Mouse (Mus musculus): ENCODE results near the gene Arhgef3. TPM values are rescaled to one million over a fixed set of nuclear protein-coding genes. Genes with fewer than 3 reads are reported as not detected.

Gene Arhgef3
- polyA plus RNA-seq, 1 experiment from 2014 or later: 8.6 TPM

GRCm38 (mm10) chr14:27151432-27151831 is 36.7 kb downstream of the Arhgef3 start:
- no peaks in the 10 kb centered on the region for H3K36me3 ChIP-seq
- WGBS: 11% methylated on average over 8 of the region's 8 CpGs
- peaks cover 54% of the 10 kb centered on the region for H3K4me1 ChIP-seq
- peak overlapping the region; percentile 85 for H3K27ac ChIP-seq
- H3K27me3 ChIP-seq (ENCODE audit: insufficient read depth, poor library complexity, severe bottlenecking): 0 out of 2 replicates have a peak, but pooled peaks cover under 1% of the 10 kb centered on the region
- H3K4me3 ChIP-seq: 0 out of 2 replicates have a peak overlapping the region, but pooled peaks have one; percentile 15
- peak; percentile 89 for DNase-seq (ENCODE audit: low spot score)
- no peaks in the 10 kb centered on the region for H3K9me3 ChIP-seq

DNA sequence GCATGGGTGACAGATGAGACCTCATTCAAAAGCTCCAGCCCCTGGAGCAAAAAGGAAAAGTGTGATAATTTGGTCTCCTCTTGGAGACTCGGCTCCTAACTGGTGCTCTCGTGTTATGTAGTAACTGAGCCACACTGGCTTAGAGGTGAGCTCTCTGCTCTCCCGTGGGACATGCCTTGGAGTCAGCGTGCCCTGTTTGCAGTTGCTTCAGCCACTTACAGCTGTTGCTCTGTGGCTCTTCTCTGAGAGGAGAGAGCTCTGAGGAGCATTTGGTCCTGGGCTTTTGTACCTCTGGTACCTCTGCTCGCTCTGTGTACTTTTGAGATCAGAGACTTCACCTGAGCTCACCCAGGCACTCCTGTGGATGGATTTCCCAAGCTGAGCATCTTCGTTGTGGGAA is 40.4 kb downstream of the Arhgef3 start:
- peaks cover 54% of the 10 kb centered on the region for H3K4me1 ChIP-seq
- no peaks in the 10 kb centered on the region for H3K9me3 ChIP-seq
- 67% methylated on average over 6 of the region's 6 CpGs for WGBS
- DNase-seq (ENCODE audit: low spot score): no peak
- 0 out of 2 replicates have a peak, but pooled peaks cover 4% of the 10 kb centered on the region for H3K27me3 ChIP-seq (ENCODE audit: insufficient read depth, poor library complexity, severe bottlenecking)
- no peaks in the 10 kb centered on the region for H3K36me3 ChIP-seq
- H3K4me3 ChIP-seq: no peak overlapping the region
- no peak overlapping the region for H3K27ac ChIP-seq

DNA sequence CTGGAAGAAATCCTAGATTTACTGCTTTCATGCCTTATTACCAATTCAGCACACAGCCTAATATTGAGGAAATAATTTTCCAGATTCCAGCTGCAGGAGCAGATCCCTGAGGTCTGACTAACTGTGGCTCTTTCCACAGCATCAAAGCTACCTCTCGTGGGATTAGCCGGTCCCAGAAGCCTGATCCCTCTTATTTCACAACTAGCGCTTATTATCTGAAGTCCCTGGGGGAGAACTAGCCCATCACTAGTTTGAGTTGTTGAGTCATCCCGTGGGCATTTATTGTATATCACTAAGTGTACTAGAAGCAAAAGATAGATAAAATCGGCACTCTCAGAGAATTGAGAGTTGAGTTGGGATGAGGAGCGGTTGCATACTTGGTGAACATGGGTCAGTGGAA is 41.3 kb downstream of the Arhgef3 start:
- WGBS: 72% methylated on average over 6 of the region's 6 CpGs
- Histone ChIP-seq H3K9me3 (no peaks in the 10 kb centered on the region), H3K4me3 (no peak overlapping the region), H3K36me3 (no peaks in the 10 kb centered on the region), H3K27me3 (ENCODE audit: insufficient read depth, poor library complexity, severe bottlenecking) (peaks cover 13% of the 10 kb centered on the region), H3K4me1 (peaks cover 44% of the 10 kb centered on the region), H3K27ac (no peak overlapping the region)
- no peak for DNase-seq (ENCODE audit: low spot score)

- Histone ChIP-seq H3K4me3 (no peak overlapping the region), H3K27me3 (ENCODE audit: insufficient read depth, poor library complexity, severe bottlenecking) (peaks cover 21% of the 10 kb centered on the region), H3K9me3 (no peaks in the 10 kb centered on the region), H3K27ac (no peak overlapping the region), H3K4me1 (peaks cover 26% of the 10 kb centered on the region), H3K36me3 (no peaks in the 10 kb centered on the region)
- DNase-seq (ENCODE audit: low spot score): no peak
- 67% methylated on average over 3 of the region's 3 CpGs for WGBS
Measured at GRCm38 (mm10) chr14:27158133-27158532, 43.4 kb downstream of the Arhgef3 start.

DNA sequence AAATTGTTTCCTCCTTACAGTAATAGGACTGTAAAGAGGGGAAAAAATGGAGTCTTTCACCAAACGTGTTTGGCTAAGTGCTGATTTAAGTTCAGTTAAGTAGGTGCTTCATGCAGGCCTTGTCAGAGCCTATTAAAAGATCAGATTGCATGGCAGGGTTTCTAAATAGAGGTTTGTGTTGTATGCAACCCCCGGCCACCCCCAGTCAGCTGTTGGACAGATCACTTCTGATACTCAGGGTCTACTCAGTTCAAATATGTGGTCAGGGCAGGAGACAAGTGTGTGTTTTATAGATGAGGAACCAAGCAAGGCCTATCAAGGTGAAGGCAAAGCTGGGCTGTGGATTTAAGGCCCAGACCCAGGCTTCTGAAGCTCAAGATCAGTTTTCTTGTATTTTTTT is 44.1 kb downstream of the Arhgef3 start:
- WGBS: 33% methylated on average over 2 of the region's 2 CpGs
- H3K4me3 ChIP-seq: no peak overlapping the region
- peaks cover 26% of the 10 kb centered on the region for H3K4me1 ChIP-seq
- no peak overlapping the region for H3K27ac ChIP-seq
- H3K27me3 ChIP-seq (ENCODE audit: insufficient read depth, poor library complexity, severe bottlenecking): peaks cover 21% of the 10 kb centered on the region
- H3K9me3 ChIP-seq: no peaks in the 10 kb centered on the region
- DNase-seq (ENCODE audit: low spot score): no peak
- H3K36me3 ChIP-seq: no peaks in the 10 kb centered on the region

- DNase-seq (ENCODE audit: low spot score): no peak
- Histone ChIP-seq H3K27me3 (ENCODE audit: insufficient read depth, poor library complexity, severe bottlenecking) (peaks cover 27% of the 10 kb centered on the region), H3K9me3 (no peaks in the 10 kb centered on the region), H3K4me1 (peaks cover 19% of the 10 kb centered on the region), H3K27ac (no peak overlapping the region), H3K4me3 (no peak overlapping the region), H3K36me3 (no peaks in the 10 kb centered on the region)
- WGBS: 85% methylated on average over 7 of the region's 7 CpGs
Measured at GRCm38 (mm10) chr14:27160762-27161161, 46.1 kb downstream of the Arhgef3 start.

DNA sequence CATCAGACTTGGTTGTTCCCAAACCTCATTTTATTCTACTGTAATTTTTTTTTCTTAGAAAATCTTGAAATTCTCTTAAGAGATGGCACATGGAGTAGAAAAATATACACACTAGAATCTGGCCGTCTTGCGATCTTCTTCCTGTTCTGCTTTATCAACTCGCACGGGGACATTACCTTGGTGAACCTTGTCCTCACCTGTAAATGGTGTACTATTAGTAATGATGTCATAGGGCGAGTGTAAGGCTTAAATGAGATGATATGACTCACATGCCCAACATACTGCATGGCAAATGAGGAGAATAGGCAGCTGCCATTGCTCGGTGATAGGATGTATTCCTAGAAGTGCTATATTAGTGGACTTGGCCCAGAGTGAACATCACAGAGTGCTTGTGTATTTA is 49.9 kb downstream of the Arhgef3 start:
- Histone ChIP-seq H3K4me3 (no peak overlapping the region), H3K27me3 (ENCODE audit: insufficient read depth, poor library complexity, severe bottlenecking) (peaks cover 24% of the 10 kb centered on the region), H3K36me3 (no peaks in the 10 kb centered on the region), H3K9me3 (no peaks in the 10 kb centered on the region), H3K27ac (no peak overlapping the region), H3K4me1 (peaks cover 24% of the 10 kb centered on the region)
- no peak for DNase-seq (ENCODE audit: low spot score)
- WGBS: 92% methylated on average over 6 of the region's 6 CpGs

DNA sequence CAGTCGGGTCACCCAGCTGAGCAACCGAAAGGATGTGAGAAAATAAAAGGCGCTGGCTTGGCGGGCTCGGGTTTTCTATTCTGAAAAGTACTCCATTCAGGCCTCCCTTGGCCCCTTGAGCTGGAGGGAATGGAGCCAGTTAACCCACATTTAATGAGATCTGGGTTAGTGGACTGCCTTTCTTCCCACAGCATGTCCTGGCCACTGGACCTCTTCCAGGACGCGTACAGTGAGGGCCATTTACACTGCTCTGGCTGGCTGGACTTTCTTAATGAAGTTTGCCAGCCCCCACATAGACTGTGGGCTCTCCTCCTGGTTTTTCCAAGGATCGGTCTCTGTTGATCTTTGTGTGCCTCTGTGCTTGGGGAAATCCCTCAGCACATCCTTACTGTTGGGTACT is 52.1 kb downstream of the Arhgef3 start:
- no peaks in the 10 kb centered on the region for H3K9me3 ChIP-seq
- no peak for DNase-seq (ENCODE audit: low spot score)
- peaks cover 20% of the 10 kb centered on the region for H3K27me3 ChIP-seq (ENCODE audit: insufficient read depth, poor library complexity, severe bottlenecking)
- 71% methylated on average over 8 of the region's 8 CpGs for WGBS
- H3K4me1 ChIP-seq: peaks cover 31% of the 10 kb centered on the region
- peak overlapping the region; percentile 25 for H3K27ac ChIP-seq
- no peak overlapping the region for H3K4me3 ChIP-seq
- no peaks in the 10 kb centered on the region for H3K36me3 ChIP-seq

GRCm38 (mm10) chr14:27167177-27167576 is 52.5 kb downstream of the Arhgef3 start:
- Histone ChIP-seq H3K27ac (peak overlapping the region; percentile 25; the same call in 1 of the 2 replicates), H3K4me1 (peaks cover 31% of the 10 kb centered on the region)
- 20% methylated on average over 4 of the region's 4 CpGs for WGBS

GRCm38 (mm10) chr14:27168387-27168786 is 53.7 kb downstream of the Arhgef3 start:
- Histone ChIP-seq H3K9me3 (no peaks in the 10 kb centered on the region), H3K27ac (0 out of 2 replicates have a peak overlapping the region, but pooled peaks have one; percentile 2), H3K27me3 (ENCODE audit: insufficient read depth, poor library complexity, severe bottlenecking) (peaks cover 21% of the 10 kb centered on the region), H3K36me3 (no peaks in the 10 kb centered on the region), H3K4me3 (no peak overlapping the region), H3K4me1 (peaks cover 38% of the 10 kb centered on the region)
- no peak for DNase-seq (ENCODE audit: low spot score)
- WGBS: 52% methylated on average over 5 of the region's 5 CpGs

More at GRCm38 (mm10) chr14:27167177-27167576, 52.5 kb downstream of the Arhgef3 start:
- no peaks in the 10 kb centered on the region for H3K36me3 ChIP-seq
- peaks cover 18% of the 10 kb centered on the region for H3K27me3 ChIP-seq (ENCODE audit: insufficient read depth, poor library complexity, severe bottlenecking)
- H3K4me3 ChIP-seq: no peak overlapping the region
- peak; percentile 88 for DNase-seq (ENCODE audit: low spot score)
- no peaks in the 10 kb centered on the region for H3K9me3 ChIP-seq

DNA sequence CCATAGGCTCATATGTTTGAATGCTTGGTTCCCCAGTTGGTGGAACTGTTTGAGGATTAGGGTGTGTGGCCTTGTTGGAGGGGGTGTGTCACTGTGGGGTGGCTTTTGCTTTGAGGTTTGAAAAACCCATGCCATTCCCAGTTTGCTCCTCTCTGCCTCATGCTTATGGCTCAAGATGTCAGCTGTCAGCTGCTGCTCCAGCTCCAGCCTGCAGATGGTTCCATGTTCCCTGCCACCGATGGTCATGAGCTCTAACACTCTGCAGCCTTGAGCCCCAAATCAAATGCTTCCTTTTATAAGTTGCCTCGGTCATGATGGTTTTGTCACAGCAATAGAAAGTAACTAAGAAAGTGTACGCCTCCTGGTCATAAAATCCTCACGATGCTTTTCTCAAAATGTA is 54.6 kb downstream of the Arhgef3 start:
- Histone ChIP-seq H3K4me3 (no peak overlapping the region), H3K36me3 (no peaks in the 10 kb centered on the region), H3K27me3 (ENCODE audit: insufficient read depth, poor library complexity, severe bottlenecking) (peaks cover 21% of the 10 kb centered on the region), H3K4me1 (peaks cover 39% of the 10 kb centered on the region), H3K27ac (no peak overlapping the region), H3K9me3 (no peaks in the 10 kb centered on the region)
- WGBS: 85% methylated on average over 4 of the region's 4 CpGs
- DNase-seq (ENCODE audit: low spot score): no peak

DNA sequence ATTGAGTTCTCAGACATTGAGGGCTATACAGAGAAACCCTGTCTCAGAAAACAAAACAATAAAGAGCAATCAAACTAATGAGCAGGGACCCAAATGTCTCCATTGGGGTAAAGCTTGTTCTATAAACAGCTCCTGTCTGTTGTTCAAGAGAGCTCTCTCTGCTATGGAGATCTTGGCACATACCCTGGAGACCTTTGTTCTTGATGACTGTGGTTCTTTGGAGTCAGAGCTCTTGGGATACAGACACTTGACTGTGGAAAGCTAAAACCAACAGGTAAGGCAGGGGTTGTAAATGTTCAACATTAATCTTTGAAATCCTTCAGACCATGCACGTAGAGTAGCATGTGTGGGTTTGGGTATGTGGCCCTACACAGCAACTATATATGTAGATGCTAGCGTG is 55.7 kb downstream of the Arhgef3 start:
- 85% methylated on average over 2 of the region's 2 CpGs for WGBS

GRCm38 (mm10) chr14:27171175-27171830 is 56.6 kb downstream of the Arhgef3 start:
- no peaks in the 10 kb centered on the region for H3K9me3 ChIP-seq
- WGBS: 32% methylated on average over 14 of the region's 14 CpGs
- H3K4me3 ChIP-seq: no peak overlapping the region
- peaks cover 22% of the 10 kb centered on the region for H3K27me3 ChIP-seq (ENCODE audit: insufficient read depth, poor library complexity, severe bottlenecking)
- no peaks in the 10 kb centered on the region for H3K36me3 ChIP-seq
- DNase-seq (ENCODE audit: low spot score): no peak
- peaks cover 39% of the 10 kb centered on the region for H3K4me1 ChIP-seq
- peak overlapping the region; percentile 57 for H3K27ac ChIP-seq

More for the DNA sequence above, 55.7 kb downstream of the Arhgef3 start:
- H3K27me3 ChIP-seq (ENCODE audit: insufficient read depth, poor library complexity, severe bottlenecking): peaks cover 27% of the 10 kb centered on the region
- H3K4me1 ChIP-seq: peaks cover 39% of the 10 kb centered on the region
- no peak for DNase-seq (ENCODE audit: low spot score)
- no peaks in the 10 kb centered on the region for H3K36me3 ChIP-seq
- no peaks in the 10 kb centered on the region for H3K9me3 ChIP-seq
- H3K27ac ChIP-seq: no peak overlapping the region
- H3K4me3 ChIP-seq: no peak overlapping the region

Data from heart, embryonic 10.5 days (tissue).